Mouse (Mus musculus) urinary bladder, postnatal 36 days (tissue): ENCODE measurements around the gene Myo19.
A peak's percentile ranks its signal among the peaks of the same experiment; 100 is the strongest.

Experiments used
- DNase-seq, 2 experiments: peaks; one replicate each; pipeline ENCODE4 v3.0.0; 2022; ENCODE audit warnings: low spot score in 2 of 2, mixed read lengths in 1 of 2

Myo19 gene

GRCm38 (mm10) chr11:84886236-84886635 lies 6.3 kb downstream of the Myo19 start:
- DNase-seq: no peak

GRCm38 (mm10) chr11:84886767-84887511 lies 7.0 kb downstream of the Myo19 start:
- no peak for DNase-seq

GRCm38 (mm10) chr11:84888025-84888424 lies 8.1 kb downstream of the Myo19 start:
- no peak for DNase-seq

- no peak for DNase-seq
These were observed 9.5 kb downstream of the Myo19 start for GRCm38 (mm10) chr11:84889492-84889891.

GRCm38 (mm10) chr11:84891705-84892104 lies 11.8 kb downstream of the Myo19 start:
- DNase-seq: no peak

GRCm38 (mm10) chr11:84893113-84893512 lies 13.2 kb downstream of the Myo19 start:
- DNase-seq: no peak

- no peak for DNase-seq
These were observed 24.7 kb downstream of the Myo19 start for GRCm38 (mm10) chr11:84904597-84905144.

- no peak for DNase-seq
These were observed 27.1 kb downstream of the Myo19 start for GRCm38 (mm10) chr11:84907081-84907480.

GRCm38 (mm10) chr11:84908480-84908879 lies 28.5 kb downstream of the Myo19 start:
- no peak for DNase-seq

- peak in 1 of 2 experiments; percentile 15 for DNase-seq
These were observed 30.5 kb downstream of the Myo19 start for GRCm38 (mm10) chr11:84910411-84910810.

GRCm38 (mm10) chr11:84914673-84915072 lies 34.7 kb downstream of the Myo19 start:
- DNase-seq: no peak

- DNase-seq: peak; percentile 72 to 79
These were observed 36.2 kb downstream of the Myo19 start, which contains the start of gene Znhit3 for GRCm38 (mm10) chr11:84916053-84916702. TSS of gene Znhit3 (minus strand) at chr11:84916366.

- DNase-seq: no peak
These were observed 36.9 kb downstream of the Myo19 start for GRCm38 (mm10) chr11:84916703-84917300.

GRCm38 (mm10) chr11:84918425-84918824 lies 38.5 kb downstream of the Myo19 start:
- DNase-seq: peak; percentile 65 to 86

GRCm38 (mm10) chr11:84919276-84919675 lies 39.3 kb downstream of the Myo19 start:
- DNase-seq: peak; percentile 4 to 15

- no peak for DNase-seq
These were observed 40.0 kb downstream of the Myo19 start for GRCm38 (mm10) chr11:84919951-84920350.

GRCm38 (mm10) chr11:84920981-84921380 lies 41.0 kb downstream of the Myo19 start:
- DNase-seq: no peak

GRCm38 (mm10) chr11:84932261-84932660 lies 52.3 kb downstream of the Myo19 start:
- no peak for DNase-seq

- DNase-seq: no peak
These were observed 59.6 kb downstream of the Myo19 start for GRCm38 (mm10) chr11:84939508-84940053.

GRCm38 (mm10) chr11:84940140-84940539 lies 60.2 kb downstream of the Myo19 start:
- DNase-seq: no peak

GRCm38 (mm10) chr11:84943948-84944347 lies 64.0 kb downstream of the Myo19 start:
- peak; percentile 20 to 30 for DNase-seq
